Mouse (Mus musculus) heart, adult 10 weeks (tissue): ENCODE measurements around the gene Ccdc43. TPM values are rescaled to one million over a fixed set of nuclear protein-coding genes. Genes with fewer than 3 reads are reported as not detected.

ENCODE experiments used
- polyA plus RNA-seq: library from polyadenylated mRNA; stranded (reverse); fragments of 350-450 nt; fragmentation: Illumina TruSeq; extraction: RNeasy Lipid Tissue Mini Kit (QIAGEN cat#74804); gene quantifications from one replicate; pipeline ENCODE4 v1.2.3, GENCODE M21; 2014; ENCODE audit warnings: low read depth, low replicate concordance

Gene Ccdc43
- 21.2 TPM for polyA plus RNA-seq

GRCm38 (mm10) chr11:102697338-102698017, at the start of gene Ccdc43:
Ccdc43 (minus strand) TSS chr11:102697782.

GRCm38 (mm10) chr11:102663416-102663815, 34.2 kb downstream of the Ccdc43 start, which contains the start of gene Meioc:
Meioc (plus strand) TSS chr11:102663716.

Other genes with a start within 250 kb of the Ccdc43 start
- gene Itga2b, start 227.7 kb downstream of the Ccdc43 start, polyA plus RNA-seq = 1.6 TPM
- 19.1 TPM for gene Gpatch8, start 141.4 kb downstream of the Ccdc43 start, polyA plus RNA-seq
- gene Gm11627, start 118.3 kb downstream of the Ccdc43 start, polyA plus RNA-seq = 7.1 TPM
- 3.2 TPM for gene Fzd2, start 93.4 kb downstream of the Ccdc43 start, polyA plus RNA-seq
- gene Meioc, start 34.1 kb downstream of the Ccdc43 start, polyA plus RNA-seq = not detected
- 8.0 TPM for gene Adam11, start 63.7 kb upstream of the Ccdc43 start, polyA plus RNA-seq
- gene Gjc1, start 121.9 kb upstream of the Ccdc43 start, polyA plus RNA-seq = 20.8 TPM
- 18.3 TPM for gene Higd1b, start 138.1 kb upstream of the Ccdc43 start, polyA plus RNA-seq
- 32.4 TPM for gene Eftud2, start 183.2 kb upstream of the Ccdc43 start, polyA plus RNA-seq
- gene Ccdc103, start 183.4 kb upstream of the Ccdc43 start, polyA plus RNA-seq = 0.42 TPM
- gene Fam187a, start 187.4 kb upstream of the Ccdc43 start, polyA plus RNA-seq = not detected
- gene Gfap, start 203.1 kb upstream of the Ccdc43 start, polyA plus RNA-seq = not detected
- gene Kif18b, start 227.3 kb upstream of the Ccdc43 start, polyA plus RNA-seq = not detected
- not detected for gene C1ql1, start 248.9 kb upstream of the Ccdc43 start, polyA plus RNA-seq